Mouse (Mus musculus) liver, adult 2 months (tissue): ENCODE measurements at regions not wholly inside any gene's neighbourhood (a gene's known extent, or its start where the extent isn't known, plus 50 kb on each side); places are given as distances from the start of the nearest gene placed in this dataset.

Experiments used
- DNase-seq: peaks from one replicate; pipeline ENCODE4 v3.0.0-alpha.2; 2011; ENCODE audit warnings: low read depth, low spot score; ENCODE audit errors: extremely low read depth
- H3K27ac ChIP-seq: fragments of 200-500 bp; replicated peaks from 2 replicates; pipeline ENCODE4 v1.5.1; 2012; ENCODE audit warnings: low read depth, mild to moderate bottlenecking, control low read depth, inconsistent platforms, low read length; ENCODE audit not compliant: insufficient read depth
- H3K27me3 ChIP-seq: fragments of 200-500 bp; 2 replicates; pipeline ENCODE4 v1.6.1; 2012; ENCODE audit warnings: mild to moderate bottlenecking, moderate library complexity, low read length, inconsistent platforms; ENCODE audit not compliant: control insufficient read depth, insufficient read depth
- H3K36me3 ChIP-seq: fragments of 200-500 bp; 2 replicates; pipeline ENCODE4 v1.6.1; 2012; ENCODE audit warnings: low read length, inconsistent platforms; ENCODE audit not compliant: control insufficient read depth, insufficient read depth
- H3K4me1 ChIP-seq: fragments of 200-500 bp; 2 replicates; pipeline ENCODE4 v1.6.1; 2011; ENCODE audit warnings: low read length; ENCODE audit not compliant: control insufficient read depth, insufficient read depth
- H3K4me3 ChIP-seq: fragments of 200-500 bp; 2 replicates; pipeline ENCODE4 v1.5.1; 2011; ENCODE audit warnings: low read depth, mild to moderate bottlenecking, control low read depth, low read length, moderate library complexity; ENCODE audit not compliant: insufficient read depth
- H3K79me2 ChIP-seq: fragments of 200-500 bp; 2 replicates; pipeline ENCODE4 v1.6.1; 2012; ENCODE audit warnings: inconsistent platforms, mild to moderate bottlenecking, low read length, moderate library complexity; ENCODE audit not compliant: control insufficient read depth, insufficient read depth
- H3K9ac ChIP-seq: fragments of 200-500 bp; 2 replicates; pipeline ENCODE4 v1.6.1; 2012; ENCODE audit warnings: low read depth, mild to moderate bottlenecking, control low read depth, inconsistent platforms, low read length
- CTCF ChIP-seq: fragments of 200-500 bp; IDR thresholded peaks from 2 replicates; pipeline ENCODE4 v1.5.1; 2011; ENCODE audit warnings: low read depth, low read length, control low read depth
- POLR2A ChIP-seq: fragments of 200-500 bp; IDR thresholded peaks from 2 replicates; pipeline ENCODE4 v1.6.1; 2011; ENCODE audit warnings: low read length, control low read depth; ENCODE audit not compliant: insufficient read depth; ENCODE audit errors: extremely low read depth
- WGBS: fragments of 180-500 bp; shearing (Covaris S2); methylation state at CpG from one replicate; pipeline ENCODE4 v1.1.7; 2018; 5-methylcytosine and 5-hydroxymethylcytosine counted together

- peak; percentile 78 for TF ChIP-seq CTCF
- TF ChIP-seq POLR2A = no peak
- H3K79me2 ChIP-seq = no peaks in the 10 kb centered on the region
- H3K36me3 ChIP-seq = no peaks in the 10 kb centered on the region
- no peak overlapping the region for H3K9ac ChIP-seq
- peaks cover 5% of the 10 kb centered on the region for H3K4me1 ChIP-seq
- peak; percentile 49 for DNase-seq
- 1% methylated on average over 7 of the region's 7 CpGs for WGBS
- no peak overlapping the region for H3K4me3 ChIP-seq
- H3K27ac ChIP-seq = no peak overlapping the region
- H3K27me3 ChIP-seq = no peaks in the 10 kb centered on the region
These were observed 53.4 kb upstream of the Hnrnpa3 start for GRCm38 (mm10) chr2:75605634-75606033.

DNA sequence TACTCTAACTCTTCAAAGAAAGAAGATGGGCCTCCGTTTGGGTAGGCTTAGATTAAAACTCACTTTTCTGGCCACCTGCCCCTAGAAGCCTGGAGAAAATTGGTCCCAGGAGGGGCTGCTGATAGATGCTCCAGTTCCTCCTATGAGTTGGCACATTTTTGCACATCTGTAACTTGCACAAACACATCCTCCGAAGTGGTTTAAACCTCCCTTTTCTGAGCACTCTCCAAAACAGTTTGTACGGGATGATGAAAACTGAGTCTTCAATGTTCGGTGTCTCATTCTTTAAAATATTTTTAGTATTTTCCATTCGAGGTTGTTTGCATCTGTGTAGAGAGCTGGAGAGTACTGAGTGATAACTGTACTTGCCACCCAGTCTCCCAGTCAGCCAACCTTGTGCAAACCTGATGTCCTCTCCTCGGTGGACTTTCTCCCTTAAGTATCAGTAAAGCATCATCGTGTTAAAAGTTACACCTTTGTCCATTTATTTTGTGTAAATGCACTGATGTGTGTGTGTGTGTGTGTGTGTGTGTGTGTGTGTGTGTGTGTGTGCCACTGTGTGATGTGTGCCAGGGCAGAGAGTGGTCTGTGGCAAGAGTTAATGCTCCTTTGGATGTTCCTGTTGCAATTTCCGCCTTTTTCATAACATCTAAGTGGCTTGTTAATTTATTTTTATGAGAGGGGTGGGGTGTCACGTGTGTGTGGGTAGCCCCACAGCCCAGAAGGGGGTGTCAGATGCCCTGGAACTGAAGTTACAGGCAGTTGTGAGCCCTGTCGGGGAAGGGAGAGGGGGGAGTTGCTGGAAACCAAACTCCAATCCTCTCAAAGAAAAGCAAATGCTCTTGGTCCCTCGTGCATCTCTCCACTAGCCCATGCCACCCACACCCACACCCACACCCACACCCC is 51.8 kb upstream of the Hnrnpa3 start:
- H3K4me1 ChIP-seq = peaks cover 7% of the 10 kb centered on the region
- no peak overlapping the region for H3K4me3 ChIP-seq
- no peaks in the 10 kb centered on the region for H3K79me2 ChIP-seq
- DNase-seq = no peak
- H3K9ac ChIP-seq = no peak overlapping the region
- TF ChIP-seq POLR2A = no peak
- no peak for TF ChIP-seq CTCF
- no peaks in the 10 kb centered on the region for H3K36me3 ChIP-seq
- H3K27me3 ChIP-seq = no peaks in the 10 kb centered on the region
- WGBS = 63% methylated on average over 11 of the region's 11 CpGs
- no peak overlapping the region for H3K27ac ChIP-seq

DNA sequence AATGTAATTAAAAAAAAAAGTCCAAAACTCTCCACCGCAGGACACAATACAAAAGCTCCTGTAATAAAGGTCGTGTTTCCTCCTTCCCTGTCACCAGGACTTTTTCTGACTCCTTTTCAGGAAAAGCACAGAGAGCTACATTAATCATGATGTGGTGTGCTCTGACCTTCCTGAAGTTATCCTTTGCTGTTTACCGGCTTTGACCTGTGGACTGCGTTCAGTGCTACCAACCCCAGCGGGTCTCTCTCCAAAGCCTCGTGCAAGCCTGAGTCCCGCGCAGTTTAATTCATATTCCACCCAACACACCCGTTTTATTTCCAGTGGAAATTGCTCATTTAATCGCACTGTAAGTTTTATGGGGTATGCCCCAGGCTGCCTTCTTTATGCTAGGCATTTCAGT is 51.1 kb upstream of the Hnrnpa3 start:
- Histone ChIP-seq H3K27ac (no peak overlapping the region), H3K9ac (no peak overlapping the region), H3K4me3 (no peak overlapping the region), H3K36me3 (no peaks in the 10 kb centered on the region), H3K27me3 (no peaks in the 10 kb centered on the region), H3K79me2 (no peaks in the 10 kb centered on the region), H3K4me1 (peaks cover 11% of the 10 kb centered on the region)
- peak; percentile 64 for DNase-seq
- no peak for TF ChIP-seq CTCF
- no peak for TF ChIP-seq POLR2A
- WGBS = 33% methylated on average over 10 of the region's 10 CpGs

DNA sequence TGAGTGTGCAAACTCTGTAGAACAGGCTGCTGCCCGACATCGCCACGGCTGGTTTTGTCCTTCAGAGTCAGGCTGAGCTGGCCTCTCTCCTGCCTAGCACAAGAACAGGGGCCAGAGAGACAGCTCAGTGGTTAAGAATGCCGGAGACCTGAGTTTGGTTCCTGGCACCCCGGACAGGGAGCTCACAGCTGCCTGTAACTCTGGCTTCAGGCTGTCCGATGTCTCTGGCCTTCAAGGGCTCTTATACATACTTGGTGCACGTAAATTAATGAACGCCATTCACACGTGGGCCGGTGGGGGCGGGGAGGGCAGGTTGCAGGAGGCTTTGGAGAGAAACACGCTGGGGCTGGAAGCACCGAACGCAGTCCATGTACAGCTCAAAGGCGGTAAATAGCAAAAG is 50.6 kb upstream of the Hnrnpa3 start:
- Histone ChIP-seq H3K36me3 (no peaks in the 10 kb centered on the region), H3K27ac (no peak overlapping the region), H3K27me3 (no peaks in the 10 kb centered on the region), H3K4me3 (0 out of 2 replicates have a peak overlapping the region, but pooled peaks have one; percentile 14), H3K79me2 (no peaks in the 10 kb centered on the region), H3K9ac (0 out of 2 replicates have a peak overlapping the region, but pooled peaks have one; percentile 22), H3K4me1 (peaks cover 9% of the 10 kb centered on the region)
- WGBS = 58% methylated on average over 15 of the region's 15 CpGs
- no peak for DNase-seq
- TF ChIP-seq POLR2A = no peak
- TF ChIP-seq CTCF = no peak

GRCm38 (mm10) chr2:75609150-75609946 is 49.7 kb upstream of the Hnrnpa3 start:
- Histone ChIP-seq H3K9ac (no peak overlapping the region), H3K27me3 (no peaks in the 10 kb centered on the region), H3K4me3 (no peak overlapping the region), H3K27ac (no peak overlapping the region), H3K79me2 (no peaks in the 10 kb centered on the region), H3K4me1 (peaks cover 8% of the 10 kb centered on the region), H3K36me3 (no peaks in the 10 kb centered on the region)
- WGBS = 40% methylated on average over 27 of the region's 27 CpGs
- DNase-seq = peak; percentile 81
- TF ChIP-seq CTCF (no peak), POLR2A (no peak)
